Mouse (Mus musculus): ENCODE results near the gene Hcn2. TPM values are rescaled to one million over a fixed set of nuclear protein-coding genes. Genes with fewer than 3 reads are reported as not detected.
"Not testable (repeated sequence)": the region's sequence is repeated elsewhere in the genome, so short reads cannot be mapped to it uniquely, and the experiment has no call there.

Gene Hcn2
- total RNA-seq, 2 experiments from 2014 or later = 129 to 142 TPM

DNA sequence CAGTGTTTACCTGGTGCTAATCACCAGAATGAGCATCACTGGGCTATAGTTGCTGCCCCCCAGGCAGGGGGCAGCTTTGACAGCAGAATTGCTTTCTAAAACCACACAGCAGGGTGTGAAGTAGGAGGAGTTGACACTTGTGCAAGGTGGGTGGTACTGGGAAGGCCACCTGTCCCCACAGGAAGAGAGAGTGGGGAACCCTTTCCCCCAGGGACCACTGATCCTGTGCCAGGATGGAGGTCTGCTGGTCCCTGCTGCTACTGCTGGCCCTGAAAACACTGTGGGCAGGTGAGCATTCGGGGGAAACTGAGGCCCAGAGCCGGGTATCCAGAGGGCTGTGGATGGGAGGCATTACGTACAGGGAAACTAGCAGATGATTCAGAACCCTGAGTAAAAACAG, 27.3 kb upstream of the Hcn2 start:
- no peak for TF ChIP-seq CTCF (IDR thresholded peaks at IDR 0.05)
- H3K4me3 ChIP-seq = no peak overlapping the region
- intact Hi-C loops (cut with DNase I) = no loop called here
- DNase-seq (ENCODE audit: extremely low spot score in 1 of 2, low spot score in 2 of 2) = no peak
- no peak overlapping the region for H3K27ac ChIP-seq

DNA sequence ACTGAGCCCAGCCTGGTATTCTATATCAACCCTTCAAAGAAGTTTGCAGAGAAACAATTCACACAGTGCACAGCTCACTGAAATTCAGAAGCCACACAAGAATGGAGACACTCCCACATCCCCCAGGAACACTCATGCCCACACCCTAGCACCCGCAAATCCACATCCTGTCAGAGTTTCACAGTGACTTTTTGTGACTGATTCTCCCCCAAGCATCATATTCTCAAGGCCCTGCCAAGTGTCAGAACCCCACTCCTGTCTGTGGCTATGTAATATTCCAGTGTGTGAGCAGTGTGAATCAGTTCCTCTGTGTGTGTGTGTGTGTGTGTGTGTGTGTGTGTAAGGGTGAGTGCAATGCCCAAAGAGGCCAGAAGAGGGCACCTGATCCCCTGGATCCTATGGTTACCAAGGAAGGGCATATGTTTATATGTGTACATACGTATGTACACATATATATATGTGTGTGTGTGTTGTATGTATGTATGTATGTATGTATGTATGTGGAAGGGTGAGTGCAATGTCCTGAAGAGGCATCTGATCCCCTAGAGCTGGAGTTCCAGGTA, 24.4 kb upstream of the Hcn2 start:
- no peak; the same call in none of the 2 replicates for TF ChIP-seq CTCF (IDR thresholded peaks at IDR 0.05)
- no peak overlapping the region for H3K4me3 ChIP-seq
- H3K27ac ChIP-seq = no peak overlapping the region
- intact Hi-C loops (cut with DNase I) = no loop called here
- DNase-seq (ENCODE audit: extremely low spot score in 1 of 2, low spot score in 2 of 2) = no peak

DNA sequence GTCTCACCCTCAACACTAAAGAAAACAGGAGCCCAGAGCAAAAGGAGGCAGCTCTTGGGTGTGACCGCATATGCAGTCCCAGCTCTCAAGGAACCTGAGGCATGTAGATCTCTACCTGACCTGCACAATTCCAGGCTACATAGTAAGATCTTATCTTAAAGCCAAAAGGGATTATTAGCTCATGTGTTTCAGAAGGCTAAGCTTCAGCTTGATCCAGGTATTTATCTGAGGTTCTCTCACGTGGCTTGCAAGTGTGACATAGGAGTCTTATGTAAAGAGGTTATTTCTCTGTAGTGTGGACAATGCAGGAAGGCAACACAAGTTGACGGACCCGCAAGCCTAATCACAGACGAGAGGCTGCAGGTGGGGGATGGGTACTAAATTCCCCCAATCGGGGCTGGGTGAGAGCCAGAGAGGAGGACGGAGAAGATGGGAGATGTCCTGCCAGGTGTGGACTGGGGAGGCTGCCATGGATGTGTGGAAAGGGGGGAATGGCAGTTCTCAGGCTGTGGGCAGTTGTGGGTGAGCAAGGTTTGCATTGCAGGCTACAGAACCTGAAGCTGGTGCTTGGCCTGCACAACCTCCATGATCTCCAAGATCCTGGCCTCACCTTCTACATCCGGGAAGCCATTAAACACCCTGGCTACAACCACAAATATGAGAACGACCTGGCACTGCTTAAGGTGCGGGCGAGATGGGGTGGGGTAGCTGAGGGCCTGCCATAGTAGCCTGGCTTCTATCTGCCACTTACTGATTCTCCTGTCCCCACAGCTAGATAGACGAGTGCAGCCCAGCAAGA, 22.7 kb upstream of the Hcn2 start:
- Histone ChIP-seq H3K4me3 (no peak overlapping the region), H3K27ac (no peak overlapping the region)
- intact Hi-C loops (cut with DNase I) = no loop called here
- DNase-seq (ENCODE audit: extremely low spot score in 1 of 2, low spot score in 2 of 2) = no peak
- no peak for TF ChIP-seq CTCF (IDR thresholded peaks at IDR 0.05)

DNA sequence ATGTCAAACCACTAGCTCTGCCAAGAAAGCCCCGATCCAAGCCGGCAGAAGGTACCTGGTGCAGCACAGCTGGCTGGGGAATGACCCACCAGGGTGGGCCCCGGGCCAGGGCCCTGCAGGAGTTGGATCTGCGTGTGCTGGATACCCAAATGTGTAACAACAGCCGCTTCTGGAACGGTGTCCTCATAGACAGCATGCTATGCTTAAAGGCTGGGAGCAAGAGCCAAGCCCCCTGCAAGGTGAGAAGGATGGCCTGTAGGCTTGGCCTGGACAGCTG, 22.1 kb upstream of the Hcn2 start:
- DNase-seq (ENCODE audit: extremely low spot score in 1 of 2, low spot score in 2 of 2) = no peak
- intact Hi-C loops (cut with DNase I) = no loop called here
- TF ChIP-seq CTCF (IDR thresholded peaks at IDR 0.05) = no peak
- no peak overlapping the region for H3K4me3 ChIP-seq
- no peak overlapping the region for H3K27ac ChIP-seq

GRCm38 (mm10) chr10:79695231-79696128, 21.0 kb upstream of the Hcn2 start:
- intact Hi-C loops (cut with DNase I) = no loop called here
- H3K27ac ChIP-seq = peak overlapping the region; percentile 60
- TF ChIP-seq CTCF (IDR thresholded peaks at IDR 0.05) = peak; percentile 86

GRCm38 (mm10) chr10:79696129-79696651, 20.2 kb upstream of the Hcn2 start:
- Histone ChIP-seq H3K27ac (peak overlapping the region; percentile 60), H3K4me3 (no peak overlapping the region)
- TF ChIP-seq CTCF (IDR thresholded peaks at IDR 0.05) = no peak
- intact Hi-C loops (cut with DNase I) = no loop called here
- DNase-seq (ENCODE audit: extremely low spot score in 1 of 2, low spot score in 2 of 2) = no peak

More at GRCm38 (mm10) chr10:79695231-79696128, 21.0 kb upstream of the Hcn2 start:
- no peak overlapping the region for H3K4me3 ChIP-seq
- DNase-seq (ENCODE audit: extremely low spot score in 1 of 2, low spot score in 2 of 2) = peak in 1 of 2 experiments; percentile 68

- intact Hi-C loops (cut with DNase I) = no loop called here
- TF ChIP-seq CTCF (IDR thresholded peaks at IDR 0.05) = no peak
- Histone ChIP-seq H3K27ac (peak overlapping the region; percentile 69), H3K4me3 (no peak overlapping the region)
- no peak for DNase-seq (ENCODE audit: extremely low spot score in 1 of 2, low spot score in 2 of 2)
Measured at GRCm38 (mm10) chr10:79697916-79698315, 18.5 kb upstream of the Hcn2 start.

DNA sequence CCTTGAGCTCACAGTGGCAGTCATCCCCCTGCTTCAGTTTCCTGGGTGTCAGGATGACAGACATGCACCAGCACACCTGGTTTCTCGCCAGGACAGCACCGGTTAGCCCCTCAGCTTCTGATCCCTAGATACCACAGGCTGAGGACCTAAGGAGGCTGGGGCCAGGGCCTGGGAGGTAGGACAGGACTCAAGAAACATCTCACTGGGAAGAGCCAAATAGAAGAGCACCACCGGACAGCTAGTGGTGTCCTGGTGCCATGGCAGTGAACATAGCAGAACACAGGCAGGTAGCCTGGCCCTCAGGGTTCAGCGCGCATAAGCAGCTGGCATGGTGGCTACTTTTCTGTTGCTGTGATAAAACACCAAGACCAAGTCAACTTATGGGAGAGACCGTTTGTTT, 18.0 kb upstream of the Hcn2 start:
- no peak overlapping the region for H3K4me3 ChIP-seq
- intact Hi-C loops (cut with DNase I) = no loop called here
- no peak for TF ChIP-seq CTCF (IDR thresholded peaks at IDR 0.05)
- H3K27ac ChIP-seq = peak overlapping the region; percentile 80
- no peak for DNase-seq (ENCODE audit: extremely low spot score in 1 of 2, low spot score in 2 of 2)

- H3K27ac ChIP-seq = peak overlapping the region; percentile 78
- H3K4me3 ChIP-seq = no peak overlapping the region
- no peak for TF ChIP-seq CTCF (IDR thresholded peaks at IDR 0.05)
- intact Hi-C loops (cut with DNase I) = no loop called here
- DNase-seq (ENCODE audit: extremely low spot score in 1 of 2, low spot score in 2 of 2) = no peak
Measured at GRCm38 (mm10) chr10:79700676-79701075, 15.8 kb upstream of the Hcn2 start.

DNA sequence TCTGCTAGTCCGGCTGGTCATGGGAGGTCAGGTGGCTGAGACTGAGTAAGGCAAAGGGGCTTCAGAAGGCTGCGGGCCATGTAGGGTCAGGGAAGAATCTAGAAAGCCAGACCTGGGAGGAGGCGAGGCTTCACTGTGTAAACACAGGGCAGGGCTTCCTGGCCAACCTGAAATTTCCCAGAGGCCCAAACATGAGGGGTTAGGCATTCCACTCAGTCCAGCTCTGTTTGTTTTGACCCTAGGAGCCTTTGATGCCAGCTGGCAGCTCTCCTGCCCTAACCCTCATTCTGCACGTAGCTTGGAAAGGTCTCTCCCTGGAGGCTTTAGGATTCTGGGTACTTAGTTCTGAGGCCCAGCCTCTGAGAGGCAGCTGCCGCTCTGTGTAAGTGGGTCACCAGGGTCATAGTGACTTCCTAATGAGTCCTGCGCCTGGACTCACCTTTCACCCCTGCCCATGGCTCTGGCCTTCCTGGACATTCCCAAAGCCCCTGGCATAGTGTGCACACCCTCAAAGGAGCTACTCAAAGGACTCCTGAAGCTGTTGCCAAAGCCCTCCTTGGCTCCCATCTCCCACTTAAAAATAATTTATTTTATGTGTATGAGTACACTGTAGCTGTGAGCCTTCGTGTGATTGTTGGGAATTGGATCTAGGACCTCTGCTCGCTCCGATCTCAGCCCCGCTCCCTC, 14.8 kb upstream of the Hcn2 start:
- intact Hi-C loops (cut with DNase I) = no loop called here
- TF ChIP-seq CTCF (IDR thresholded peaks at IDR 0.05) = no peak
- H3K27ac ChIP-seq = peak overlapping the region; percentile 78

GRCm38 (mm10) chr10:79702970-79703369, 13.5 kb upstream of the Hcn2 start:
- H3K27ac ChIP-seq; H3K4me3 ChIP-seq; DNase-seq (ENCODE audit: extremely low spot score in 1 of 2, low spot score in 2 of 2); intact Hi-C loops (cut with DNase I): not testable (repeated sequence)

More for the DNA sequence above, 14.8 kb upstream of the Hcn2 start:
- DNase-seq (ENCODE audit: extremely low spot score in 1 of 2, low spot score in 2 of 2) = no peak
- no peak overlapping the region for H3K4me3 ChIP-seq
